Mouse (Mus musculus): ENCODE measurements at regions not wholly inside any gene's neighbourhood (a gene's known extent, or its start where the extent isn't known, plus 50 kb on each side); places are given as distances from the start of the nearest gene placed in this dataset.
A peak's percentile ranks its signal among the peaks of the same experiment; 100 is the strongest.

DNA sequence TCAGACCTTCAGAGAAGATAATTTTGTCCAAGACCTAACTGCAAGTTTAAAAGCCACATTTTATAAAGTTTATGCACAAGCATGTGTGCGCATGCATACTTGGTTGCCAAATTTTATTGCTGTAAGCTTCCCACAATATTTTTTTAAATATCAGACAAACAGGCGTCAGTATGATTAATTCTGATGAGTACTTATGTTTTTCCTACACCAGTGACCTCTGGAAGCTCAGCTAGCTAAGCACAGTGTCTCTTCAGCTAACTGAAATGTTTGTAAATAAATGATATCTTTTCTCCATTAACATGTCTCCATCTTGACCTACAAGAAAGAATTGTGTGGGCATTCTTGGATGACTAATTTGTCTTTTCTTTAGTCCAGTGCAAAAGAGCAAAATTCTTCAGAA is 168.6 kb upstream of the Ahr start:
- 97% methylated on average over 2 of the region's 2 CpGs for WGBS
- no peaks in the 10 kb centered on the region for H3K27me3 ChIP-seq (ENCODE audit: control insufficient read depth, insufficient read depth, low read length)
- no peaks in the 10 kb centered on the region for H3K4me1 ChIP-seq (replicated peaks; ENCODE audit: control insufficient read depth, insufficient read depth, low read length)
- no peak overlapping the region for H3K27ac ChIP-seq (ENCODE audit: control insufficient read depth, insufficient read depth, low read length)
- DNase-seq = no peak
- TF ChIP-seq CTCF (IDR thresholded peaks at IDR 0.05; ENCODE audit: borderline replicate concordance, control insufficient read depth, extremely low read depth, insufficient read depth, low read length, poor library complexity) (no peak), POLR2A (IDR thresholded peaks at IDR 0.05; ENCODE audit: control insufficient read depth, extremely low read depth, insufficient read depth, low read length, poor library complexity) (no peak)
- no peaks in the 10 kb centered on the region for H3K36me3 ChIP-seq (ENCODE audit: control insufficient read depth, insufficient read depth, low read length)
- H3K4me3 ChIP-seq (ENCODE audit: control insufficient read depth, insufficient read depth, low read length) = no peak overlapping the region

GRCm38 (mm10) chr12:35702674-35703073 is 167.8 kb upstream of the Ahr start:
- H3K4me3 ChIP-seq (ENCODE audit: control insufficient read depth, insufficient read depth, low read length) = no peak overlapping the region
- TF ChIP-seq POLR2A (IDR thresholded peaks at IDR 0.05; ENCODE audit: control insufficient read depth, extremely low read depth, insufficient read depth, low read length, poor library complexity) (no peak), CTCF (IDR thresholded peaks at IDR 0.05; ENCODE audit: borderline replicate concordance, control insufficient read depth, extremely low read depth, insufficient read depth, low read length, poor library complexity) (no peak)
- no peaks in the 10 kb centered on the region for H3K27me3 ChIP-seq (ENCODE audit: control insufficient read depth, insufficient read depth, low read length)
- no peaks in the 10 kb centered on the region for H3K36me3 ChIP-seq (ENCODE audit: control insufficient read depth, insufficient read depth, low read length)
- no peak overlapping the region for H3K27ac ChIP-seq (ENCODE audit: control insufficient read depth, insufficient read depth, low read length)
- WGBS = 89% methylated on average over 7 of the region's 7 CpGs
- H3K4me1 ChIP-seq (replicated peaks; ENCODE audit: control insufficient read depth, insufficient read depth, low read length) = no peaks in the 10 kb centered on the region
- no peak for DNase-seq

DNA sequence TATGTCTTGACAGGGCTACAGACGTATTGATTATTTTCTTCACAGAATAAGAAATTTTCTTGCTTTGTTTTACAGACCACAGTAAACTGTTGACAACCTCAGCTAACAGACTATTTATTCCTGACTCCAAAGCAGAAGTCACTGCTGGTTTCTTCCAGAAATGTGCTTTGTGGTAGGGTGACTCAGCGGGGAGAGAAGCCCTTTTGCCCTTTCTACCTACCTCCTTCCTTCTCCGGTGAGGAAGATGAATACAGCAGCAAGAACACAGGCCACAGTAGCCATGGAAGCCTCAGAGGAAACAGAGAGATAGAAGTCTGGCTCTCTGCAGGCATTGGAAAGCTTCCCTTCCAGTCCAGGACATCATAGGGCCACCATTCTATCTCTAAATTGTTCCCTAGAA is 159.4 kb upstream of the Ahr start:
- no peak for DNase-seq
- Histone ChIP-seq H3K4me3 (ENCODE audit: control insufficient read depth, insufficient read depth, low read length) (no peak overlapping the region), H3K36me3 (ENCODE audit: control insufficient read depth, insufficient read depth, low read length) (no peaks in the 10 kb centered on the region), H3K4me1 (replicated peaks; ENCODE audit: control insufficient read depth, insufficient read depth, low read length) (peaks cover 5% of the 10 kb centered on the region), H3K27me3 (ENCODE audit: control insufficient read depth, insufficient read depth, low read length) (no peaks in the 10 kb centered on the region), H3K27ac (ENCODE audit: control insufficient read depth, insufficient read depth, low read length) (no peak overlapping the region)
- TF ChIP-seq POLR2A (IDR thresholded peaks at IDR 0.05; ENCODE audit: control insufficient read depth, extremely low read depth, insufficient read depth, low read length, poor library complexity) (no peak), CTCF (IDR thresholded peaks at IDR 0.05; ENCODE audit: borderline replicate concordance, control insufficient read depth, extremely low read depth, insufficient read depth, low read length, poor library complexity) (no peak)
- 37% methylated on average over 3 of the region's 3 CpGs for WGBS

GRCm38 (mm10) chr12:35690914-35691313 is 156.1 kb upstream of the Ahr start:
- Histone ChIP-seq H3K36me3 (ENCODE audit: control insufficient read depth, insufficient read depth, low read length) (no peaks in the 10 kb centered on the region), H3K27me3 (ENCODE audit: control insufficient read depth, insufficient read depth, low read length) (no peaks in the 10 kb centered on the region), H3K4me1 (replicated peaks; ENCODE audit: control insufficient read depth, insufficient read depth, low read length) (peaks cover 5% of the 10 kb centered on the region), H3K27ac (ENCODE audit: control insufficient read depth, insufficient read depth, low read length) (no peak overlapping the region; the same call in 1 of the 2 replicates), H3K4me3 (ENCODE audit: control insufficient read depth, insufficient read depth, low read length) (no peak overlapping the region)
- TF ChIP-seq CTCF (IDR thresholded peaks at IDR 0.05; ENCODE audit: borderline replicate concordance, control insufficient read depth, extremely low read depth, insufficient read depth, low read length, poor library complexity) (no peak), POLR2A (IDR thresholded peaks at IDR 0.05; ENCODE audit: control insufficient read depth, extremely low read depth, insufficient read depth, low read length, poor library complexity) (no peak)
- peak; percentile 56 for DNase-seq
- WGBS = 8% methylated on average over 3 of the region's 3 CpGs

DNA sequence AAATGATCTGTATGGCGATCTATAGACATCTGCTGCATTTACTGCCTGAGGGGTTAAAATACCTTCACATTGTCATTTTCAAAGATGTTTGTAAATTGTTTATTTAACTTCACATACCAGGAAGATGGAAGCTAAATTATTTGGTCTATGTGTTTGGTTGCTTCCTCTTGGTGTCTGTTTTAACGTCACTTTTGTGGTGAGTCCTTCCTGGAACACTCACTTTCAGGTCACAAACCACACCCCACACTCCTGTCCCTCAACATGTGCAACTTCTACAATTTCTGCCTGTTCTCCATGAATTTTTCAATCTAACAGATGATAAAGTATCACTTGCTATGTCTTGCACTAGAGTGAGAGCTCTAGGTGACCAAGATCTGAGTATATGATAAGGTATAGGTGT is 151.4 kb upstream of the Ahr start:
- 34% methylated on average over 2 of the region's 2 CpGs for WGBS
- TF ChIP-seq CTCF (IDR thresholded peaks at IDR 0.05; ENCODE audit: borderline replicate concordance, control insufficient read depth, extremely low read depth, insufficient read depth, low read length, poor library complexity) (no peak), POLR2A (IDR thresholded peaks at IDR 0.05; ENCODE audit: control insufficient read depth, extremely low read depth, insufficient read depth, low read length, poor library complexity) (no peak)
- Histone ChIP-seq H3K36me3 (ENCODE audit: control insufficient read depth, insufficient read depth, low read length) (no peaks in the 10 kb centered on the region), H3K27me3 (ENCODE audit: control insufficient read depth, insufficient read depth, low read length) (no peaks in the 10 kb centered on the region), H3K27ac (ENCODE audit: control insufficient read depth, insufficient read depth, low read length) (no peak overlapping the region), H3K4me3 (ENCODE audit: control insufficient read depth, insufficient read depth, low read length) (no peak overlapping the region), H3K4me1 (replicated peaks; ENCODE audit: control insufficient read depth, insufficient read depth, low read length) (peaks cover 6% of the 10 kb centered on the region)
- DNase-seq = peak; percentile 24

GRCm38 (mm10) chr12:35685189-35685588 is 150.4 kb upstream of the Ahr start:
- WGBS = 6% methylated on average over 3 of the region's 3 CpGs
- no peak for TF ChIP-seq CTCF (IDR thresholded peaks at IDR 0.05; ENCODE audit: borderline replicate concordance, control insufficient read depth, extremely low read depth, insufficient read depth, low read length, poor library complexity)
- TF ChIP-seq POLR2A (IDR thresholded peaks at IDR 0.05; ENCODE audit: control insufficient read depth, extremely low read depth, insufficient read depth, low read length, poor library complexity) = no peak
- H3K27me3 ChIP-seq (ENCODE audit: control insufficient read depth, insufficient read depth, low read length) = no peaks in the 10 kb centered on the region
- H3K27ac ChIP-seq (ENCODE audit: control insufficient read depth, insufficient read depth, low read length) = peak overlapping the region; percentile 48
- no peaks in the 10 kb centered on the region for H3K36me3 ChIP-seq (ENCODE audit: control insufficient read depth, insufficient read depth, low read length)
- no peak overlapping the region for H3K4me3 ChIP-seq (ENCODE audit: control insufficient read depth, insufficient read depth, low read length)
- peaks cover 4% of the 10 kb centered on the region for H3K4me1 ChIP-seq (replicated peaks; ENCODE audit: control insufficient read depth, insufficient read depth, low read length)
- DNase-seq = peak; percentile 51

GRCm38 (mm10) chr12:35681864-35682449 is 147.1 kb upstream of the Ahr start:
- Histone ChIP-seq H3K27ac (ENCODE audit: control insufficient read depth, insufficient read depth, low read length) (no peak overlapping the region), H3K4me1 (replicated peaks; ENCODE audit: control insufficient read depth, insufficient read depth, low read length) (peaks cover 4% of the 10 kb centered on the region; the same call in 1 of the 2 replicates), H3K36me3 (ENCODE audit: control insufficient read depth, insufficient read depth, low read length) (no peaks in the 10 kb centered on the region), H3K4me3 (ENCODE audit: control insufficient read depth, insufficient read depth, low read length) (no peak overlapping the region), H3K27me3 (ENCODE audit: control insufficient read depth, insufficient read depth, low read length) (no peaks in the 10 kb centered on the region)
- no peak for TF ChIP-seq CTCF (IDR thresholded peaks at IDR 0.05; ENCODE audit: borderline replicate concordance, control insufficient read depth, extremely low read depth, insufficient read depth, low read length, poor library complexity)
- TF ChIP-seq POLR2A (IDR thresholded peaks at IDR 0.05; ENCODE audit: control insufficient read depth, extremely low read depth, insufficient read depth, low read length, poor library complexity) = no peak
- no peak for DNase-seq
